Mouse (Mus musculus) midbrain, embryonic 11.5 days (tissue): Measurements from ENCODE around the gene Slc7a7. TPM values are rescaled to one million over a fixed set of nuclear protein-coding genes. Genes with fewer than 3 reads are reported as not detected.
A peak's percentile ranks its signal among the peaks of the same experiment; 100 is the strongest.

Source experiments
- ATAC-seq: fragments of 200-750 bp; cut with Nextera tagmentation; 2 replicates; pipeline ENCODE4 v1.8.0; 2017; ENCODE audit warnings: moderate TSS enrichment, moderate library complexity; ENCODE audit not compliant: low FRiP score
- DNase-seq: peaks from one replicate; pipeline ENCODE4 v3.0.0; 2015; ENCODE audit warnings: low spot score; ENCODE audit errors: missing footprints
- H3K27ac ChIP-seq: fragments of 300-500 bp; sonication (generic); 2 replicates; pipeline ENCODE4 v1.5.1; 2014; ENCODE audit warnings: low read depth, low read length
- H3K27me3 ChIP-seq: fragments of 300-500 bp; sonication (generic); 2 replicates; pipeline ENCODE4 v1.6.1; 2014; ENCODE audit warnings: mild to moderate bottlenecking, low read length, moderate library complexity, mixed read lengths; ENCODE audit not compliant: control insufficient read depth, insufficient read depth
- H3K36me3 ChIP-seq: fragments of 300-500 bp; sonication (generic); 2 replicates; pipeline ENCODE4 v1.6.1; 2014; ENCODE audit warnings: mild to moderate bottlenecking, low read length, moderate library complexity, mixed read lengths; ENCODE audit not compliant: control insufficient read depth, insufficient read depth
- H3K4me1 ChIP-seq: fragments of 300-500 bp; sonication (generic); 2 replicates; pipeline ENCODE4 v1.6.1; 2014; ENCODE audit warnings: low read length; ENCODE audit not compliant: control insufficient read depth, insufficient read depth
- H3K4me2 ChIP-seq: fragments of 300-500 bp; sonication (generic); 2 replicates; pipeline ENCODE4 v1.6.1; 2014; ENCODE audit warnings: mild to moderate bottlenecking, moderate library complexity
- H3K4me3 ChIP-seq: fragments of 300-500 bp; sonication (generic); 2 replicates; pipeline ENCODE4 v1.5.1; 2014; ENCODE audit warnings: low read depth, low read length
- H3K9ac ChIP-seq: fragments of 300-500 bp; sonication (generic); 2 replicates; pipeline ENCODE4 v1.6.1; 2014; ENCODE audit warnings: low read length
- H3K9me3 ChIP-seq: fragments of 300-500 bp; sonication (generic); 2 replicates; pipeline ENCODE4 v1.6.1; 2016; ENCODE audit warnings: low read length; ENCODE audit not compliant: control insufficient read depth
- WGBS: fragments of 180-500 bp; shearing (Covaris S2); extraction: QIAGEN DNeasy Blood & Tissue Kit; methylation state at CpG from one replicate; pipeline ENCODE4 v1.1.7; 2014; 5-methylcytosine and 5-hydroxymethylcytosine counted together
- polyA plus RNA-seq: library from polyadenylated mRNA; unstranded; fragments of >200 nt; fragmentation: Nextera tagmentation; extraction: Ambion mirVana; gene quantifications from 2 replicates; pipeline ENCODE4 v1.2.1, GENCODE M21; 2014

Slc7a7 gene
- polyA plus RNA-seq, 1 experiment from 2014 or later, result 4.7 TPM

GRCm38 (mm10) chr14:54435194-54435918 is 17.8 kb upstream of the Slc7a7 start:
- Histone ChIP-seq H3K4me3 (no peak overlapping the region), H3K27me3 (peaks cover 7% of the 10 kb centered on the region; the same call in 1 of the 2 replicates), H3K27ac (no peak overlapping the region), H3K4me2 (no peak overlapping the region), H3K36me3 (peaks cover 3% of the 10 kb centered on the region; the same call in 1 of the 2 replicates), H3K9ac (no peak overlapping the region), H3K9me3 (no peaks in the 10 kb centered on the region), H3K4me1 (peaks cover 16% of the 10 kb centered on the region)
- DNase-seq, result peak; percentile 61
- no peak for ATAC-seq
- WGBS, result 87% methylated on average over 11 of the region's 11 CpGs

DNA sequence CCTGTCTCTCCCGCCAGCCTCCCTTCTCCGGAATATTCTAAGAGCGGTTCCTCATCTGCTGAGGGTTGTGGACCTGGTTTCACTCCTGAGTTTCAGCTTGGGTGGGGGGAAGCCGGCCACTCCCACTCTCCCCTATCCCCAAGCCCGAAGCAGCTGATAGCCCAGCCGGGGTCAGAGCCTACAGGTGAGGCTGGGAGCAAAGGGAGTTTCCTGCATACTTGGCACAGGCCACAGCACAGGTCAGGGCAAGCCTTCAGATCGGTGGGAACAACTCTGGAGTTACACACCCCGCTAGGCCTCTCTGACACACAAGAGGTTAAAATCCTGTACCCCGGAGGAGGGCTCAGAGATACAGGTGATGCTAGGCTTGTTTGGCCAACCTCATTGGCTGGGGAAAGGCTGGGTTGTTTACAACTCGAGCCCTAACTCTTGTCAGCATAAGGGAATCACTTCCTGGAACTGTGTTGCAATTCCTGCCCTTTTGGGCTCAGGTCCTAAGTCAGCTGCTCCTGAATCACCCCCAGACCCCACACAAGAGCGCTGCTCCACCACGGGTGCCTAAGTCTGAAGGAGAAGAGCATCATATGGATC is 16.5 kb upstream of the Slc7a7 start:
- ATAC-seq, result no peak
- no peaks in the 10 kb centered on the region for H3K9me3 ChIP-seq
- H3K36me3 ChIP-seq, result no peaks in the 10 kb centered on the region; the same call in 1 of the 2 replicates
- H3K9ac ChIP-seq, result peak overlapping the region; percentile 10; the same call in 1 of the 2 replicates
- H3K4me2 ChIP-seq, result peak overlapping the region; percentile 54
- H3K27me3 ChIP-seq, result peaks cover 7% of the 10 kb centered on the region; the same call in 1 of the 2 replicates
- 76% methylated on average over 12 of the region's 12 CpGs for WGBS
- H3K27ac ChIP-seq, result no peak overlapping the region
- peak; percentile 82 for DNase-seq
- peaks cover 17% of the 10 kb centered on the region for H3K4me1 ChIP-seq
- H3K4me3 ChIP-seq, result no peak overlapping the region

DNA sequence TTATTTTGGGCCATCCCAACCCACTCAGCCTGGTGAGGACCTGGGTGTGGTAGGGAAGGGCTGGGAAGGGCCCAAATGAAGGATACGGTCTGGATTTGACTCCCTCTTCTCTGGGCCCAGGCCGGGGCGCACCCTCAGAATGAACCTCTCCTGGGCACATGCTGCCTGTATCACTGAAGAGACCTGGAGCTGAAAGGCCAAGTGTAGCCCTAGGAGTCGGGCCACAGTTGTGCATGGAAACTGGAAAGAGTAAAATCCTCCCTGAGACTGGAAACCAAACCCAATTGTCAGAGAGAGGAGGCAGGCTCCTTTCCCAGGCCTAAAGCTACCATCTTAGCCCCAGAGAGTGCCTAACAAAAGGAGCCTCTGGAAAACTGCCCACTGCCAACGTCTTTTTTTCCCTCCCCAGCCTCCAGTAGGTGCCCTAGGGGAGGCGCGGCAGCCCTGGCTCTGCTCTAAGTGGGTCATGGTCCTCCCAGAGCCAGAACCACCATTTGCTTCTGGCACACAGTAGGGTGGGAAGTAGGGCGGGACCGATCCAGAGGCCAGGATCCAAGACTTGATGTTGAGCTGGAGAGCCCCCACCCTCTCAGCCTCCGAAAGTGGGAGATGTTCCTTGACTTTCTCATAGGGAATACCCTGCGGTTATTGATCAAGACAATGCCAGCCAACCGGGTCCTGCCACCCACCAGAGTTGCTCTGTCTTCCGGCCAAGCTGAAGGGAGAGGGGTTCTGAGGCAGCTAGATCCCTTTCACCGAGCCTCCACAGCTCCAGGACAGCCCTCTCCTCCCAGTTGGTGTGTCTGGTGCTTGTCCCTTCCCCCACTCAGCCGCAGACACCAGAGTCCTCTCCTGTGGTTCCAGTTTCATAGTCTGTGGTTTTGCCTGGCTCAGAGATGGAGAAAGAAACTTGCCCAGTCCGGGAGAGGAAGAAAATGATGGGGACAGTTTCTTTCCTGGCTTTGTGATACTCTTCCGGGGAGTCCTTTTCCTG is 15.6 kb upstream of the Slc7a7 start:
- Histone ChIP-seq H3K4me1 (peaks cover 17% of the 10 kb centered on the region), H3K9me3 (no peaks in the 10 kb centered on the region), H3K4me2 (peak overlapping the region; percentile 54), H3K27ac (no peak overlapping the region; the same call in 1 of the 2 replicates), H3K4me3 (peak overlapping the region; percentile 41), H3K9ac (peak overlapping the region; percentile 69), H3K36me3 (no peaks in the 10 kb centered on the region), H3K27me3 (peaks cover 7% of the 10 kb centered on the region; the same call in 1 of the 2 replicates)
- 43% methylated on average over 17 of the region's 17 CpGs for WGBS
- ATAC-seq (0 out of 2 replicates have a peak, but pooled peaks have one; percentile 5), DNase-seq (peak; percentile 95)

DNA sequence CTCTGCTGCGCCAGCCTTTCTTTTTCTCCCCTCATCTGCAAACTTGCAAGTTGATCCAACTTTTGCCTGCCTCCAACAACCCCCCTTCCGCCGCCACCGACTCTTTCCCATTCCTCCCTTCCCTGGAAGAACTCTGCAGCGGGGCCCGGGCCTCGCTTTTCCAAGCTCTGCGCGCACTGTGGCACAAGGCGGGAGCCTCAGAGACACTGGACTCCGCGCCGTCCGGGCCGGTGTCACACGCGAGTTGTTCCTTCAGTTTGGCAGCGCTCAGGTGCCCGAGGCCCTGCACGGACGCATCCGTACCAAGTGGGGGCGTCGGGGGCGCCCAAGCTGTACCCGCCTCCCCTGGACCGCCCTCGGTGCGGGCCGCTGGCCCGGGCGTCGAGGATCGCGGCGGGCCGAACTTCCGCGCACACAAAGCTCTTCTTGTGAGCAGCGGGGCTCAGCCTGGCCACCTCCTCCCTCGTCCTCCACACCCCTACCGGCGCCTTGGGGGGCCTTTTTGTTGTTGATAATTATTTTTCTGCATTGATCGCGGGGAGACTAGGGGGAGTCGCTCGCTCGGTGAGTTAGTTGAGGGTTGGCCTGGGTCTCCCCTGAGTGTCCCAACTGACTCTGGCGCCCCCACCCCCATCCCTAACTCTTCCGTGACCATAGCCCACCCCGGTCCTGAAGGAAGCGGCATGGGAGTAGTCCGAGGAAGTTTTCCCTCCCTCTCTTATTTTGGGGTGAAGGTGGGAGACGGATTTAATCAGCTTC is 14.7 kb upstream of the Slc7a7 start:
- ATAC-seq (peak; percentile 45), DNase-seq (peak; percentile 95)
- no peaks in the 10 kb centered on the region for H3K36me3 ChIP-seq
- peak overlapping the region; percentile 70 for H3K27ac ChIP-seq
- peak overlapping the region; percentile 41 for H3K4me3 ChIP-seq
- peak overlapping the region; percentile 69 for H3K9ac ChIP-seq
- no peaks in the 10 kb centered on the region for H3K9me3 ChIP-seq
- WGBS, result 2% methylated on average over 53 of the region's 54 CpGs
- peak overlapping the region; percentile 54 for H3K4me2 ChIP-seq
- peaks cover 7% of the 10 kb centered on the region; the same call in 1 of the 2 replicates for H3K27me3 ChIP-seq
- peaks cover 22% of the 10 kb centered on the region for H3K4me1 ChIP-seq

DNA sequence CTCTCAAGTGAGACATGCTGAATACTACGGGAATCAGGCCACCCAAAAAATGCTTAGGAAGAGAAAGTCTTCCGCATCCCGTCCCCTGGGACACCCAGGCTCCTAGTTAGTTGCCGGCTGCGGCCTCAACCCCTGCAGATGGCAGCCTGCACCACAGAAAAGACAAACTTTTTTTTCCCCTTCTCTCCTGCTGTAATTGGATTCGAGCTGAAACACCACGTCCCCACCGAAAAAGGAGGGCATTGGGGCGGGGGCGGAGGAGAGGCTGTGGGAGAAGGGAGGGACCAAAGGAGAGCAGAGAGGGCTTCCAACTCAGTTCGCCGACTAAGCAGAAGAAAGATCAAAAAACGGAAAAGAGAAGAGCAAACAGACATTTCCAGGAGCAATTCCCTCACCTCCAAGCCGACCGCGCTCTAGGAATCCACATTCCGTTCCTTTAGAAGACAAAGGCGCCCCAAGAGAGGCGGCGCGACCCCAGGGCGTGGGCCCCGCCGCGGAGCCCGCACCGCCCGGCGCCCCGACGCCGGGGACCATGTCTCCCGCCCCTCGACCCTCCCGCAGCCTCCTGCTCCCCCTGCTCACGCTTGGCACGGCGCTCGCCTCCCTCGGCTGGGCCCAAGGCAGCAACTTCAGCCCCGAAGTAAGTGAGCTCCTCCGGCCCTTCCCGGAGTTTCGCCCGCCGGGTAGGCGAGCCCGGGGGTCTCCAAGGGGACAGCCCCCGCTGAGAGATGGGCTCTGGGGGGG is 13.9 kb upstream of the Slc7a7 start, which contains the start of gene Mmp14:
TSS of gene Mmp14 (plus strand) at position 279 of the 744 bp plus-strand sequence.
- ATAC-seq (peak; percentile 44), DNase-seq (peak; percentile 95)
- Histone ChIP-seq H3K36me3 (no peaks in the 10 kb centered on the region), H3K9ac (peak within 1 kb of the TSS; percentile 69), H3K27me3 (peaks cover 7% of the 10 kb centered on the region; the same call in 1 of the 2 replicates), H3K27ac (peak within 1 kb of the TSS; percentile 70), H3K4me2 (peak within 1 kb of the TSS; percentile 54), H3K9me3 (no peaks in the 10 kb centered on the region), H3K4me3 (peak within 1 kb of the TSS; percentile 41), H3K4me1 (peaks cover 23% of the 10 kb centered on the region)
- WGBS, result under 1% methylated on average over 43 of the region's 49 CpGs

- ATAC-seq (no peak), DNase-seq (peak; percentile 95)
- Histone ChIP-seq H3K9me3 (no peaks in the 10 kb centered on the region), H3K9ac (peak overlapping the region; percentile 69), H3K4me2 (peak overlapping the region; percentile 54), H3K4me1 (peaks cover 28% of the 10 kb centered on the region), H3K27me3 (peaks cover 7% of the 10 kb centered on the region; the same call in 1 of the 2 replicates), H3K4me3 (peak overlapping the region; percentile 41), H3K27ac (peak overlapping the region; percentile 70), H3K36me3 (no peaks in the 10 kb centered on the region)
- 4% methylated on average over 18 of the region's 18 CpGs for WGBS
Measured at GRCm38 (mm10) chr14:54430406-54431145, 13.0 kb upstream of the Slc7a7 start.

DNA sequence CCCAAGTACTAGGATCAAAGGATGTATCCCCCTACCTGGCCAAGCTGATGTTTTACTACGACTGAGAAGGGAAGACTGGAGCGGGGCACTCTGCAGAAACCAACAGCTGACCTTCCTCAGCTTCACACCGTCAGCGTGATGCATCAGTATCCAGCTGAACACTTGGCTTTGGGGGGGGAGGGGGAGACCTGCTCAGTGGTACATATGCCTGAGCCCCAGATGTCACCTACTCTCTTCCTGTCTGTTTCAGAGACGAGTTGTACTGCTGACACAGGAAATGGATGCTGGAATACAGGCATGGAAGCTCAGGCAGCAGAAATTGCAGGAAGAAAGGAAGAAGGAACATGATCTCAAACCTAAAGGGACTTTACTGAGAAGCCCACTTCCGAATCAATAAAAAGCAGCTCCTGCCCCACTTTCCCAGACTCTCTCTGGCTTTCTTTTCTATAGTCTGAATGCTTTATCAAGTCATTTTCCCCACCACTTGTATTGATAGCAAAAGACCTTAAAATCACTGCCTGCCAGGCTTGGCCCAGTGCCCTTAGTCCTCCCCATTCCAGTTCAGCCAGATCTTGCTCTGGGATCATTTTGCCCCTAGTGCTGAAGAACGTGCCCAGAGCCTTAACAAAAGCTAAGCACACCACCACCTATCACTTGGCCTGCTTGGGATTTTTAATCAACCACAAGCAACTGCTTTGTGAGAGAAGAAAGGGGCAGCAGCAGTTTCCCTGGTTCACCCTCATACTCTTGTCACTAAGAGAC is 11.9 kb upstream of the Slc7a7 start:
- Histone ChIP-seq H3K9ac (peak overlapping the region; percentile 69; the same call in 1 of the 2 replicates), H3K27ac (no peak overlapping the region), H3K9me3 (no peaks in the 10 kb centered on the region), H3K4me1 (peaks cover 28% of the 10 kb centered on the region), H3K4me2 (no peak overlapping the region), H3K36me3 (no peaks in the 10 kb centered on the region), H3K4me3 (no peak overlapping the region), H3K27me3 (peaks cover 7% of the 10 kb centered on the region; the same call in 1 of the 2 replicates)
- no peak for ATAC-seq
- no peak for DNase-seq
- 74% methylated on average over 7 of the region's 7 CpGs for WGBS
